Mouse (Mus musculus) embryo, embryonic 10 days (tissue): Measurements from ENCODE around the gene Cox7c.
"Not testable (repeated sequence)": the region's sequence is repeated elsewhere in the genome, so short reads cannot be mapped to it uniquely, and the experiment has no call there.

Experiments
- DNase-seq: peaks from one replicate; pipeline ENCODE4 v3.0.0-alpha.2; 2015; ENCODE audit warnings: low spot score

The Cox7c gene

GRCm38 (mm10) chr13:86046254-86046951 is at the start of gene Cox7c:
Gene Cox7c, minus strand, starts transcription at chr13:86046904.
- DNase-seq: peak; percentile 95

GRCm38 (mm10) chr13:86068011-86068724 is 21.5 kb upstream of the Cox7c start:
- no peak for DNase-seq

- no peak for DNase-seq
These were observed 20.8 kb upstream of the Cox7c start for GRCm38 (mm10) chr13:86067508-86067907.

- DNase-seq: not testable (repeated sequence)
These were observed 7.4 kb upstream of the Cox7c start for GRCm38 (mm10) chr13:86054091-86054490.

- DNase-seq: no peak
These were observed 41.6 kb downstream of the Cox7c start for GRCm38 (mm10) chr13:86004907-86005675.
